Mouse (Mus musculus) cerebellum, adult 2 months (tissue): ENCODE data around the gene Rmi2.

Experiments
- CTCF ChIP-seq: fragments of 200-500 bp; IDR thresholded peaks from 2 replicates; pipeline ENCODE4 v1.5.1; 2011; ENCODE audit warnings: low read depth, mild to moderate bottlenecking, control low read depth, low read length, moderate library complexity, borderline replicate concordance; ENCODE audit not compliant: insufficient read depth
- POLR2A ChIP-seq: fragments of 200-500 bp; IDR thresholded peaks from 2 replicates; pipeline ENCODE4 v1.6.1; 2011; ENCODE audit warnings: low read length, control low read depth, borderline replicate concordance; ENCODE audit not compliant: insufficient read depth

GRCm38 (mm10) chr16:10927026-10927425 lies 92.2 kb downstream of the Rmi2 start:
- TF ChIP-seq CTCF (no peak), POLR2A (no peak)
